Mouse (Mus musculus) brain, adult 10 weeks (tissue): Measurements from ENCODE around the gene Nmnat3. TPM values are rescaled to one million over a fixed set of nuclear protein-coding genes. Genes with fewer than 3 reads are reported as not detected.

ENCODE experiments used
- polyA plus RNA-seq: library from polyadenylated mRNA; stranded (reverse); fragments of 350-450 nt; fragmentation: Illumina TruSeq; extraction: RNeasy Lipid Tissue Mini Kit (QIAGEN cat#74804); gene quantifications from one replicate; pipeline ENCODE4 v1.2.3, GENCODE M21; 2015; ENCODE audit warnings: low read depth, low replicate concordance

Gene Nmnat3
- polyA plus RNA-seq, result 3.0 TPM

DNA sequence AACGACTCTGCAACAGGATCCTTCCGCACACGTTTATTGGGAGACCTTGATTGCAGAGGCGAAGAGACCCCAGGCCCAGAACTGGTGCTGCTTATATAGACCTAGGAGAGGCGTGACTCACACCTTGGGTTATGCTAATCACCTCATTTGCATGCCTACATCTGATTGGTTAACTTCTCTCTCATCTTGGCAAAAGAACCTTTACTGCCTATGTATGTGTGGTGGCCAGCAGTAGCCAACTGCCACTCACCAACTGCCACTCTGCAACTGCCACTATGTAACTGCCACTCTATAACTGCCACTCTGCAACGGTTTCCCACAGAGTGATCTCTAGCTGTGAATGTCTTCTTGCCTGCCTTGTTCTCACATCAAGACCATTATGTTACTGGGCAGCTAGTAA is at the start of gene Nmnat3:
Gene Nmnat3 (plus strand): TSS at position 301 of the 400 bp plus-strand sequence.

DNA sequence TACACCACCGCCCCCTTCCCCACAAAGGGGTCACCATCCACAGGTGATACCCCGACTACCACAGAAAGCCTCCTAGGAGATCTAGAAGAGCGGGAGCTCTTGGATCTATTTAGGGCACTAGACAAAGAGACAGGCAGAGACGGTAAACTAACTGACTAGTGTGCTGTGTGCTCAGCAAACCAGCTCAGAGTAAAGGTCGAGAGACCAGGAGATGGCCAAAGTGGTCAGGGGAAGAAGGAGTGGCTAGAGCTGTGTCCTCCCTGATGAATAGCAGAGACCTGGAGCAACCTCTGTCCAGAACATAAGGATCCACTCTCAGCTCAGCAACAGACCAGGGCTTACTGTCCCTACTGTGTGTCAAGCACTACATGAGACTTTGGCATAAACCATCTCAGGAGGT is 135.4 kb downstream of the Nmnat3 start, which contains the start of gene Rbp1:
Gene Rbp1 (plus strand): TSS at position 306 of the 400 bp plus-strand sequence.

Other genes with a start within 250 kb of the Nmnat3 start
- 12.7 TPM for gene Rbp1, start 135.5 kb downstream of the Nmnat3 start, polyA plus RNA-seq
- gene Rbp2, start 198.7 kb downstream of the Nmnat3 start, polyA plus RNA-seq, result not detected